Mouse (Mus musculus) hindbrain, embryonic 11.5 days (tissue): Measurements from ENCODE around the gene Cdh13. TPM values are rescaled to one million over a fixed set of nuclear protein-coding genes. Genes with fewer than 3 reads are reported as not detected.

Experiments used
- ATAC-seq: fragments of 200-750 bp; cut with Nextera tagmentation; 2 replicates; pipeline ENCODE4 v1.8.0; 2017; ENCODE audit warnings: mild to moderate bottlenecking, moderate TSS enrichment, moderate library complexity; ENCODE audit not compliant: low FRiP score
- DNase-seq: peaks from one replicate; pipeline ENCODE4 v3.0.0-alpha.2; 2015; ENCODE audit warnings: low spot score
- H3K27ac ChIP-seq: fragments of 300-500 bp; sonication (generic); 2 replicates; pipeline ENCODE4 v1.5.1; 2014; ENCODE audit warnings: mild to moderate bottlenecking, low read depth, low read length
- H3K27me3 ChIP-seq: fragments of 300-500 bp; sonication (generic); 2 replicates; pipeline ENCODE4 v1.6.1; 2014; ENCODE audit warnings: mild to moderate bottlenecking, low read length, moderate library complexity, mixed read lengths; ENCODE audit not compliant: control insufficient read depth, insufficient read depth
- H3K36me3 ChIP-seq: fragments of 300-500 bp; sonication (generic); 2 replicates; pipeline ENCODE4 v1.6.1; 2014; ENCODE audit warnings: mild to moderate bottlenecking, low read length, moderate library complexity, mixed read lengths; ENCODE audit not compliant: control insufficient read depth, insufficient read depth
- H3K4me1 ChIP-seq: fragments of 300-500 bp; sonication (generic); replicated peaks from 2 replicates; pipeline ENCODE4 v1.6.1; 2014; ENCODE audit warnings: low read length, mixed read lengths; ENCODE audit not compliant: control insufficient read depth, insufficient read depth
- H3K4me2 ChIP-seq: fragments of 300-500 bp; sonication (generic); replicated peaks from 2 replicates; pipeline ENCODE4 v1.6.1; 2014; ENCODE audit warnings: mild to moderate bottlenecking, low read depth, low read length
- H3K4me3 ChIP-seq: fragments of 300-500 bp; sonication (generic); 2 replicates; pipeline ENCODE4 v1.5.1; 2014; ENCODE audit warnings: low read depth, low read length
- H3K9ac ChIP-seq: fragments of 300-500 bp; sonication (generic); 2 replicates; pipeline ENCODE4 v1.6.1; 2014; ENCODE audit warnings: low read depth, low read length
- H3K9me3 ChIP-seq: fragments of 300-500 bp; sonication (generic); 2 replicates; pipeline ENCODE4 v1.6.1; 2016; ENCODE audit warnings: low read length; ENCODE audit not compliant: control insufficient read depth
- WGBS: fragments of 180-500 bp; shearing (Covaris S2); extraction: QIAGEN DNeasy Blood & Tissue Kit; methylation state at CpG from one replicate; pipeline ENCODE4 v1.1.7; 2014; 5-methylcytosine and 5-hydroxymethylcytosine counted together
- polyA plus RNA-seq: library from polyadenylated mRNA; unstranded; fragments of >200 nt; fragmentation: Nextera tagmentation; extraction: Ambion mirVana; gene quantifications from 2 replicates; pipeline ENCODE4 v1.2.1, GENCODE M21; 2014

Gene Cdh13
- polyA plus RNA-seq, 1 experiment from 2014 or later: 14.6 TPM

GRCm38 (mm10) chr8:118611551-118611950 lies 328.0 kb downstream of the Cdh13 start:
- H3K4me3 ChIP-seq: no peak overlapping the region
- no peaks in the 10 kb centered on the region for H3K9me3 ChIP-seq
- H3K27me3 ChIP-seq: no peaks in the 10 kb centered on the region
- 88% methylated on average over 10 of the region's 10 CpGs for WGBS
- ATAC-seq (no peak), DNase-seq (no peak)
- no peaks in the 10 kb centered on the region for H3K4me1 ChIP-seq
- no peak overlapping the region for H3K9ac ChIP-seq
- H3K4me2 ChIP-seq: no peak overlapping the region
- no peak overlapping the region for H3K27ac ChIP-seq
- no peaks in the 10 kb centered on the region for H3K36me3 ChIP-seq

GRCm38 (mm10) chr8:118618195-118618594 lies 334.7 kb downstream of the Cdh13 start:
- Histone ChIP-seq H3K36me3 (no peaks in the 10 kb centered on the region), H3K9me3 (no peaks in the 10 kb centered on the region), H3K27ac (no peak overlapping the region), H3K4me1 (no peaks in the 10 kb centered on the region), H3K27me3 (no peaks in the 10 kb centered on the region), H3K4me3 (no peak overlapping the region), H3K9ac (no peak overlapping the region), H3K4me2 (no peak overlapping the region)
- ATAC-seq: no peak
- 95% methylated on average over 10 of the region's 10 CpGs for WGBS
- DNase-seq: no peak

- no peaks in the 10 kb centered on the region for H3K9me3 ChIP-seq
- WGBS: 87% methylated on average over 5 of the region's 5 CpGs
- DNase-seq (no peak), ATAC-seq (no peak)
- no peaks in the 10 kb centered on the region for H3K36me3 ChIP-seq
- no peak overlapping the region for H3K4me2 ChIP-seq
- no peaks in the 10 kb centered on the region for H3K27me3 ChIP-seq
- no peak overlapping the region for H3K27ac ChIP-seq
- no peaks in the 10 kb centered on the region for H3K4me1 ChIP-seq
- H3K4me3 ChIP-seq: no peak overlapping the region
- no peak overlapping the region for H3K9ac ChIP-seq
Measured at GRCm38 (mm10) chr8:118626425-118626824, 342.9 kb downstream of the Cdh13 start.

- Histone ChIP-seq H3K27me3 (no peaks in the 10 kb centered on the region), H3K9ac (no peak overlapping the region), H3K4me3 (no peak overlapping the region), H3K27ac (no peak overlapping the region), H3K9me3 (no peaks in the 10 kb centered on the region), H3K36me3 (no peaks in the 10 kb centered on the region), H3K4me1 (no peaks in the 10 kb centered on the region), H3K4me2 (no peak overlapping the region)
- 85% methylated on average over 5 of the region's 5 CpGs for WGBS
- ATAC-seq (no peak), DNase-seq (no peak)
Measured at GRCm38 (mm10) chr8:118627737-118628136, 344.2 kb downstream of the Cdh13 start.

- no peak for ATAC-seq
- Histone ChIP-seq H3K9me3 (no peaks in the 10 kb centered on the region), H3K4me3 (no peak overlapping the region), H3K4me2 (no peak overlapping the region), H3K4me1 (no peaks in the 10 kb centered on the region), H3K27me3 (no peaks in the 10 kb centered on the region), H3K27ac (no peak overlapping the region), H3K9ac (no peak overlapping the region), H3K36me3 (no peaks in the 10 kb centered on the region)
- DNase-seq: no peak
- WGBS: 68% methylated on average over 8 of the region's 8 CpGs
Measured at GRCm38 (mm10) chr8:118628702-118629101, 345.2 kb downstream of the Cdh13 start.

- Histone ChIP-seq H3K9ac (no peak overlapping the region), H3K27ac (no peak overlapping the region), H3K9me3 (no peaks in the 10 kb centered on the region), H3K4me3 (no peak overlapping the region), H3K27me3 (no peaks in the 10 kb centered on the region), H3K36me3 (no peaks in the 10 kb centered on the region), H3K4me2 (no peak overlapping the region), H3K4me1 (no peaks in the 10 kb centered on the region)
- 73% methylated on average over 22 of the region's 22 CpGs for WGBS
- DNase-seq: no peak
- ATAC-seq: no peak
Measured at GRCm38 (mm10) chr8:118635296-118636060, 351.9 kb downstream of the Cdh13 start.

- Histone ChIP-seq H3K9me3 (no peaks in the 10 kb centered on the region), H3K4me1 (no peaks in the 10 kb centered on the region), H3K36me3 (no peaks in the 10 kb centered on the region), H3K27me3 (no peaks in the 10 kb centered on the region), H3K4me3 (no peak overlapping the region), H3K4me2 (no peak overlapping the region), H3K9ac (no peak overlapping the region), H3K27ac (no peak overlapping the region)
- ATAC-seq (no peak), DNase-seq (no peak)
- 93% methylated on average over 8 of the region's 8 CpGs for WGBS
Measured at GRCm38 (mm10) chr8:118639606-118640005, 356.1 kb downstream of the Cdh13 start.

GRCm38 (mm10) chr8:118641799-118642198 lies 358.3 kb downstream of the Cdh13 start:
- Histone ChIP-seq H3K4me3 (no peak overlapping the region), H3K9ac (no peak overlapping the region), H3K9me3 (no peaks in the 10 kb centered on the region), H3K27ac (no peak overlapping the region), H3K4me2 (no peak overlapping the region), H3K27me3 (no peaks in the 10 kb centered on the region), H3K36me3 (no peaks in the 10 kb centered on the region), H3K4me1 (no peaks in the 10 kb centered on the region)
- DNase-seq (no peak), ATAC-seq (no peak)
- WGBS: 85% methylated on average over 4 of the region's 4 CpGs

GRCm38 (mm10) chr8:118648801-118649537 lies 365.4 kb downstream of the Cdh13 start:
- DNase-seq (no peak), ATAC-seq (no peak)
- no peaks in the 10 kb centered on the region for H3K4me1 ChIP-seq
- no peaks in the 10 kb centered on the region for H3K27me3 ChIP-seq
- no peak overlapping the region for H3K9ac ChIP-seq
- H3K27ac ChIP-seq: no peak overlapping the region
- no peaks in the 10 kb centered on the region for H3K36me3 ChIP-seq
- H3K4me3 ChIP-seq: no peak overlapping the region
- H3K9me3 ChIP-seq: no peaks in the 10 kb centered on the region
- 81% methylated on average over 6 of the region's 6 CpGs for WGBS
- no peak overlapping the region for H3K4me2 ChIP-seq
